Mouse (Mus musculus) liver, embryonic 14.5 days (tissue): Measurements from ENCODE around the gene Nodal. TPM values are rescaled to one million over a fixed set of nuclear protein-coding genes. Genes with fewer than 3 reads are reported as not detected.
A peak's percentile ranks its signal among the peaks of the same experiment; 100 is the strongest.

Source experiments
- ATAC-seq: fragments of 200-750 bp; cut with Nextera tagmentation; 2 replicates; pipeline ENCODE4 v1.8.0; 2017; ENCODE audit warnings: moderate number of reproducible peaks, mild to moderate bottlenecking, moderate library complexity; ENCODE audit not compliant: insufficient read depth
- DNase-seq, 3 experiments: peaks; one replicate each; pipeline ENCODE4 v3.0.0-alpha.2; 2012 to 2013; ENCODE audit warnings: low read depth in 3 of 3, low spot score in 3 of 3
- H3K27ac ChIP-seq: fragments of 300-500 bp; sonication (generic); 2 replicates; pipeline ENCODE4 v1.5.1; 2014; ENCODE audit warnings: moderate library complexity, mild to moderate bottlenecking, control low read depth, inconsistent platforms
- H3K27me3 ChIP-seq: fragments of 300-500 bp; sonication (generic); 2 replicates; pipeline ENCODE4 v1.6.1; 2014; ENCODE audit warnings: mild to moderate bottlenecking, low read length, moderate library complexity; ENCODE audit not compliant: control insufficient read depth, insufficient read depth
- H3K36me3 ChIP-seq: fragments of 300-500 bp; sonication (generic); replicated peaks from 2 replicates; pipeline ENCODE4 v1.6.1; 2014; ENCODE audit warnings: low read depth; ENCODE audit not compliant: control insufficient read depth, insufficient read depth
- H3K4me1 ChIP-seq, 2 experiments: fragments of 200-500 bp in 1 of 2; fragments of 300-500 bp in 1 of 2; sonication (generic) in 1 of 2; replicated peaks; 2 replicates each; pipeline ENCODE4 v1.6.1; 2012 to 2014; ENCODE audit warnings: antibody characterized with exemption in 1 of 2, inconsistent platforms in 1 of 2, low read length in 1 of 2; ENCODE audit not compliant: control insufficient read depth in 2 of 2, insufficient read depth in 2 of 2
- H3K4me2 ChIP-seq: fragments of 300-500 bp; sonication (generic); 2 replicates; pipeline ENCODE4 v1.6.1; 2014; ENCODE audit warnings: low read depth, mild to moderate bottlenecking, control low read depth, moderate library complexity
- H3K4me3 ChIP-seq, 2 experiments: fragments of 200-500 bp in 1 of 2; fragments of 300-500 bp in 1 of 2; sonication (generic) in 1 of 2; 2 replicates each; pipeline ENCODE4 v1.5.1; 2012 to 2014; ENCODE audit warnings: low read depth in 2 of 2, low read length in 2 of 2, mild to moderate bottlenecking in 2 of 2, control low read depth in 1 of 2, inconsistent platforms in 1 of 2, moderate library complexity in 1 of 2; ENCODE audit not compliant: insufficient read depth in 1 of 2
- H3K9ac ChIP-seq: fragments of 300-500 bp; sonication (generic); replicated peaks from 2 replicates; pipeline ENCODE4 v1.6.1; 2014; ENCODE audit warnings: mild to moderate bottlenecking, control low read depth, moderate library complexity
- H3K9me3 ChIP-seq: fragments of 300-500 bp; sonication (generic); 2 replicates; pipeline ENCODE4 v1.6.1; 2016; ENCODE audit warnings: low read length, mixed read lengths; ENCODE audit not compliant: control insufficient read depth
- CTCF ChIP-seq: IDR thresholded peaks from 2 replicates; pipeline ENCODE4 v1.5.1; 2016; ENCODE audit warnings: antibody characterized with exemption, low read depth, control low read depth
- EP300 ChIP-seq: IDR thresholded peaks from 2 replicates; pipeline ENCODE4 v1.6.1; 2016; ENCODE audit warnings: antibody characterized with exemption, low read depth
- WGBS: fragments of 180-500 bp; shearing (Covaris S2); extraction: QIAGEN DNeasy Blood & Tissue Kit; methylation state at CpG from one replicate; pipeline ENCODE4 v1.1.7; 2014; ENCODE audit not compliant: insufficient replicate concordance; 5-methylcytosine and 5-hydroxymethylcytosine counted together
- polyA plus RNA-seq, 2 experiments: library from polyadenylated mRNA; depleted of rRNA in 1 of 2; stranded (reverse) in 1 of 2; unstranded in 1 of 2; fragments of >200 nt; fragmentation: Nextera tagmentation in 1 of 2; extraction: Ambion mirVana in 1 of 2; gene quantifications; 2 replicates each; pipeline versions ENCODE4 v1.2.1 to v1.2.3; 2012 to 2014

The Nodal gene
- polyA plus RNA-seq, 2 experiments, result 0.57 to 0.58 TPM

GRCm38 (mm10) chr10:61402911-61403310, 14.9 kb upstream of the Nodal start:
- DNase-seq (no peak), ATAC-seq (no peak)
- no peaks in the 10 kb centered on the region for H3K36me3 ChIP-seq
- 74% methylated on average over 2 of the region's 2 CpGs for WGBS
- H3K4me3 ChIP-seq, result no peak overlapping the region
- no peaks in the 10 kb centered on the region for H3K4me1 ChIP-seq
- TF ChIP-seq CTCF, result no peak
- TF ChIP-seq EP300, result no peak
- no peak overlapping the region for H3K9ac ChIP-seq
- no peaks in the 10 kb centered on the region for H3K9me3 ChIP-seq
- no peaks in the 10 kb centered on the region for H3K27me3 ChIP-seq
- H3K27ac ChIP-seq, result no peak overlapping the region
- H3K4me2 ChIP-seq, result no peak overlapping the region

DNA sequence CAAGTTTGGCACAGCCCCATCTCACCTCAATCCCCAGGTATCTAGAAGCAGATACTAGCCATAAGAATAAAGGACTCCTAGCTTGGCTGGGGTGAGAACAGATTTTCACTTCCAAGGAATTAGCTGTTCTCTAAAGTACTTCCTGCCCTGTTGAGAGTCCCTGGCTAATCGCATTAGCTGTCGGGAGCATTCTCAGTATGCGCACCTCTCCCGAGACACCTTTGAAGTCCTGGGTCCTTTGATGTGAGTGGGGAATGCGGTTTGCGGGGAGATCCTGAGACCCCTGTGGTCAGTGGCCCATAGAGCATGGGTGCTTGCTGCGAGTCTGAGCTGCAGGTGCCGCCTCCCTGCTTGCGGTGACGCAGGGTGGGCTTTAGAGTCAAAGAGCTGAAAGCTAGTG, 11.8 kb upstream of the Nodal start:
- no peak overlapping the region for H3K4me2 ChIP-seq
- peaks cover 3 to 4% of the 10 kb centered on the region in 2 experiments; a peak in 3 of 4 replicates for H3K4me1 ChIP-seq
- ATAC-seq, result no peak

DNA sequence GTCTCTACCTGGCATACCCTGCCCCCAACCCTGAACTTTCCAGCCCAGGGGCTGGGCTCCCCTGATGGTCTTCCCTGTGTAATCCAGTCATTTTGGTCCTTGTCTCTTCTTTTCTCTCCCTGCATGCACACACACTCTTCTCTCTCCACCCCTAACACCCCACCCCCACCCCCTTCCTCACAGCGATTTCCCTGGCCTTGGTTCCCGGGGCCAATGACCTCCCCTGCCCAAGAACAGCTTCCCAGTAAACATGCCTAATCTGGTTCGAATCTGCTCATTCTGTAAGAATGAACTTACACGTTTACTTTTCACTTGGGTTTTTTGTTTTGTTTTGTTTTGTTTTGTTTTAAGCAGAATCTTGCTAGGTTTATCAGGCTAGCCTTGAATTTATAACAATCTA, 8.0 kb upstream of the Nodal start:
- no peak for TF ChIP-seq EP300
- no peak for TF ChIP-seq CTCF
- Histone ChIP-seq H3K27ac (no peak overlapping the region), H3K9me3 (no peaks in the 10 kb centered on the region), H3K36me3 (no peaks in the 10 kb centered on the region), H3K4me2 (no peak overlapping the region), H3K4me3 (no peak overlapping the region), H3K9ac (no peak overlapping the region), H3K4me1 (peaks cover 21 to 29% of the 10 kb centered on the region in 2 experiments), H3K27me3 (no peaks in the 10 kb centered on the region)
- 23% methylated on average over 4 of the region's 4 CpGs for WGBS
- ATAC-seq, result no peak
- DNase-seq, result no peak

More for the DNA sequence above, 11.8 kb upstream of the Nodal start:
- Histone ChIP-seq H3K27me3 (no peaks in the 10 kb centered on the region), H3K36me3 (no peaks in the 10 kb centered on the region), H3K27ac (no peak overlapping the region), H3K9ac (no peak overlapping the region), H3K9me3 (no peaks in the 10 kb centered on the region), H3K4me3 (no peak overlapping the region)
- WGBS, result 18% methylated on average over 10 of the region's 10 CpGs
- no peak for TF ChIP-seq EP300
- TF ChIP-seq CTCF, result no peak
- no peak for DNase-seq

- no peaks in the 10 kb centered on the region for H3K27me3 ChIP-seq
- WGBS, result 55% methylated on average over 9 of the region's 9 CpGs
- H3K4me2 ChIP-seq, result no peak overlapping the region
- no peaks in the 10 kb centered on the region for H3K9me3 ChIP-seq
- H3K36me3 ChIP-seq, result no peaks in the 10 kb centered on the region
- H3K27ac ChIP-seq, result no peak overlapping the region
- peaks cover 25 to 33% of the 10 kb centered on the region in 2 experiments for H3K4me1 ChIP-seq
- no peak overlapping the region for H3K4me3 ChIP-seq
- H3K9ac ChIP-seq, result no peak overlapping the region
- ATAC-seq (no peak), DNase-seq (no peak)
- no peak for TF ChIP-seq EP300
- TF ChIP-seq CTCF, result no peak
Measured at GRCm38 (mm10) chr10:61410193-61410592, 7.6 kb upstream of the Nodal start.

DNA sequence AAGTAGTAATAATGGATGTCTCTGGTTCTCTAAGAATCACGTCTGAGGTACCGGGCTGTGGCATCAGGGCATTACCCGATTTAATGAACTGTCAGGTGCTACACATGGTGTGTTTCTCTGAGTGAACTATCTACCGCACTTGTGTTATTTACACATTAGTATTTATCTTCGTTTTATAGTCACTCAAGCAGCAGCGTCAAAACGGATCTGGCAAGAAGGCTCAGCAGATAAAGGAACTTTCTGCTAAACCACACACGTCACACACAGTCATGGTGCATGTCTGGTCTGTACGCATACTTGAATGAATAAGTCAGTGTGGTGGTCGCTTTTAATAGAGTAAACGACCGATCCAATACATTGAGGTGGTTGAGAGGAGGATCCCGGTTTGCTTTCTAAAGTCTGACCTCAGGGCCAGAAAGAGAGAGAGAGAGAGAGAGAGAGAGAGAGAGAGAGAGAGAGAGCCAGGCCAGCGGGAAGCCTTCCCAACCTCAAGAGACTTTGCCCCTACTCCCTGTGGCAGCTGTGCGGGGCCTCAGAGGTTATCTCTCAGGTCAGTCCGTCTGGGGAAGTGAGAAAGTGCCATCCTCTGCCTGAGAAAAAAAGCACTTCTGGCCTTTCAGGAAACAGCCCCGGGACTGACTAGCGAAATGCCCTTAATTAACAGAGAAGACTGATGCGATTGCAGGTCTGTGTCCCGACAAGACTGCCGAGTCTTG, 4.7 kb upstream of the Nodal start:
- Histone ChIP-seq H3K27ac (peak overlapping the region; percentile 98), H3K4me2 (peak overlapping the region; percentile 75), H3K27me3 (peaks cover 13% of the 10 kb centered on the region), H3K4me3 (peak overlapping the region; percentile 34 to 43), H3K36me3 (no peaks in the 10 kb centered on the region), H3K9me3 (no peaks in the 10 kb centered on the region), H3K9ac (peak overlapping the region; percentile 68), H3K4me1 (peaks cover 30 to 42% of the 10 kb centered on the region in 2 experiments)
- DNase-seq (peak; percentile 71 to 79 (median 75)), ATAC-seq (peak; percentile 93)
- no peak for TF ChIP-seq CTCF
- peak; percentile 81 for TF ChIP-seq EP300
- WGBS, result 4% methylated on average over 21 of the region's 21 CpGs
